Mouse (Mus musculus) hindbrain, embryonic 11.5 days (tissue): ENCODE measurements around the gene Ccdc33. TPM values are rescaled to one million over a fixed set of nuclear protein-coding genes. Genes with fewer than 3 reads are reported as not detected.

Source experiments
- ATAC-seq: fragments of 200-750 bp; cut with Nextera tagmentation; 2 replicates; pipeline ENCODE4 v1.8.0; 2017; ENCODE audit warnings: mild to moderate bottlenecking, moderate TSS enrichment, moderate library complexity; ENCODE audit not compliant: low FRiP score
- DNase-seq: peaks from one replicate; pipeline ENCODE4 v3.0.0-alpha.2; 2015; ENCODE audit warnings: low spot score
- H3K27ac ChIP-seq: fragments of 300-500 bp; sonication (generic); 2 replicates; pipeline ENCODE4 v1.5.1; 2014; ENCODE audit warnings: mild to moderate bottlenecking, low read depth, low read length
- H3K27me3 ChIP-seq: fragments of 300-500 bp; sonication (generic); 2 replicates; pipeline ENCODE4 v1.6.1; 2014; ENCODE audit warnings: mild to moderate bottlenecking, low read length, moderate library complexity, mixed read lengths; ENCODE audit not compliant: control insufficient read depth, insufficient read depth
- H3K36me3 ChIP-seq: fragments of 300-500 bp; sonication (generic); 2 replicates; pipeline ENCODE4 v1.6.1; 2014; ENCODE audit warnings: mild to moderate bottlenecking, low read length, moderate library complexity, mixed read lengths; ENCODE audit not compliant: control insufficient read depth, insufficient read depth
- H3K4me1 ChIP-seq: fragments of 300-500 bp; sonication (generic); replicated peaks from 2 replicates; pipeline ENCODE4 v1.6.1; 2014; ENCODE audit warnings: low read length, mixed read lengths; ENCODE audit not compliant: control insufficient read depth, insufficient read depth
- H3K4me2 ChIP-seq: fragments of 300-500 bp; sonication (generic); replicated peaks from 2 replicates; pipeline ENCODE4 v1.6.1; 2014; ENCODE audit warnings: mild to moderate bottlenecking, low read depth, low read length
- H3K4me3 ChIP-seq: fragments of 300-500 bp; sonication (generic); 2 replicates; pipeline ENCODE4 v1.5.1; 2014; ENCODE audit warnings: low read depth, low read length
- H3K9ac ChIP-seq: fragments of 300-500 bp; sonication (generic); 2 replicates; pipeline ENCODE4 v1.6.1; 2014; ENCODE audit warnings: low read depth, low read length
- H3K9me3 ChIP-seq: fragments of 300-500 bp; sonication (generic); 2 replicates; pipeline ENCODE4 v1.6.1; 2016; ENCODE audit warnings: low read length; ENCODE audit not compliant: control insufficient read depth
- WGBS: fragments of 180-500 bp; shearing (Covaris S2); extraction: QIAGEN DNeasy Blood & Tissue Kit; methylation state at CpG from one replicate; pipeline ENCODE4 v1.1.7; 2014; 5-methylcytosine and 5-hydroxymethylcytosine counted together
- polyA plus RNA-seq: library from polyadenylated mRNA; unstranded; fragments of >200 nt; fragmentation: Nextera tagmentation; extraction: Ambion mirVana; gene quantifications from 2 replicates; pipeline ENCODE4 v1.2.1, GENCODE M21; 2014

Gene Ccdc33
- 0.31 and 0.99 TPM in 2 replicates for polyA plus RNA-seq

DNA sequence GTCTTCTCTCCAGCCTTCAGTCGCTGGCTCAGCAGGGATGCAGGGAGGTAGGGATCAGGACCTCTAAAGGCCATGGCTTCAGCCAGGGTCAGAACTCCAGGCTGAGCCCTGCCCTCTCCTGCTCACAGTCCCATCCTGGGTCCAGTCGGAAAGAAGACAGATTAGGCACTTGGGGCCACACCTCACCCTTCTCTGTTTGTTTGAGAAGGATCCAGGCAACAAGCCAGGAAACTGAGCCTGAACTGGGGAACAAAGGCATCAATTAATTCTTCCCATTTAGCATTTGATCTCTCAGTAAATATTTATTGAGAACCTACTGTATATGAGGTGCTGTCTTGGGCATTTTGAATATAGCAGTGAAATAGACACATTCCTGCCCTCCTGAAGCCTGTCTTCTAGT is at the start of gene Ccdc33:
TSS of gene Ccdc33 (minus strand) at position 153 of the 400 bp plus-strand sequence.
- peaks cover 13% of the 10 kb centered on the region for H3K27me3 ChIP-seq
- WGBS: 31% methylated on average over 2 of the region's 2 CpGs
- no peak for DNase-seq
- no peak for ATAC-seq
- no peak within 1 kb of the TSS for H3K9ac ChIP-seq
- H3K4me3 ChIP-seq: no peak within 1 kb of the TSS
- H3K4me2 ChIP-seq: no peak within 1 kb of the TSS
- no peaks in the 10 kb centered on the region for H3K9me3 ChIP-seq
- no peaks in the 10 kb centered on the region for H3K36me3 ChIP-seq
- no peak within 1 kb of the TSS for H3K27ac ChIP-seq
- peaks cover 21% of the 10 kb centered on the region for H3K4me1 ChIP-seq

- no peak for ATAC-seq
- WGBS: 79% methylated on average over 1 of the region's 1 CpGs
- no peaks in the 10 kb centered on the region for H3K27me3 ChIP-seq
- no peak overlapping the region for H3K4me3 ChIP-seq
- H3K36me3 ChIP-seq: no peaks in the 10 kb centered on the region
- no peak overlapping the region for H3K27ac ChIP-seq
- no peak for DNase-seq
- no peaks in the 10 kb centered on the region for H3K4me1 ChIP-seq
- no peak overlapping the region for H3K9ac ChIP-seq
- no peak overlapping the region for H3K4me2 ChIP-seq
- no peaks in the 10 kb centered on the region for H3K9me3 ChIP-seq
Measured at GRCm38 (mm10) chr9:58165779-58166178, 47.2 kb upstream of the Ccdc33 start.

- no peaks in the 10 kb centered on the region for H3K27me3 ChIP-seq
- no peaks in the 10 kb centered on the region for H3K9me3 ChIP-seq
- no peak overlapping the region for H3K9ac ChIP-seq
- DNase-seq (no peak), ATAC-seq (no peak)
- 80% methylated on average over 5 of the region's 5 CpGs for WGBS
- no peak overlapping the region for H3K4me2 ChIP-seq
- no peak overlapping the region for H3K4me3 ChIP-seq
- no peaks in the 10 kb centered on the region for H3K36me3 ChIP-seq
- H3K4me1 ChIP-seq: no peaks in the 10 kb centered on the region
- H3K27ac ChIP-seq: no peak overlapping the region
Measured at GRCm38 (mm10) chr9:58163146-58163545, 44.5 kb upstream of the Ccdc33 start.

GRCm38 (mm10) chr9:58162173-58162572 is 43.5 kb upstream of the Ccdc33 start:
- H3K36me3 ChIP-seq: no peaks in the 10 kb centered on the region
- DNase-seq (no peak), ATAC-seq (no peak)
- no peaks in the 10 kb centered on the region for H3K27me3 ChIP-seq
- H3K27ac ChIP-seq: no peak overlapping the region
- H3K4me1 ChIP-seq: no peaks in the 10 kb centered on the region
- H3K9me3 ChIP-seq: no peaks in the 10 kb centered on the region
- no peak overlapping the region for H3K4me3 ChIP-seq
- H3K4me2 ChIP-seq: no peak overlapping the region
- no peak overlapping the region for H3K9ac ChIP-seq
- 83% methylated on average over 3 of the region's 3 CpGs for WGBS

DNA sequence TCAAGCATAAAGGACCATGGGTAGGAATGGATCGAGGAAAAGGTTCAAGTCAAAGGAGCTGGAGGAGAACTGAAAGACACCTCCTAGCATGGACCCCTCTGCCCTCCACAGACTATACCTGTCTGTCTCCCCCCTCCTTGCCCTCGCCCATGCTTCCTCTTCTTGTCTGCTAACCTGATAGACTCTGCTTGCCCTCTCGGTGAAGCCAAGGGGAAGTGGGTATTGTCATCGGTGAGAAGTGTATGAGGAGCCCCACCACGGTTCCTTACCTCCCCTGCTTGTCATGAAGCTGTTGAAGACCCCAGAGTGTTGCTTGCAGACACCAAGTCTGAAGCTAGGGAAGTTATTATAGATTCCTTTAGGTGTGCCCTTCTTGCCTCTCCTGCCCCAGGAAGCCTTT is 41.7 kb upstream of the Ccdc33 start:
- Histone ChIP-seq H3K36me3 (no peaks in the 10 kb centered on the region), H3K4me1 (no peaks in the 10 kb centered on the region), H3K27me3 (no peaks in the 10 kb centered on the region), H3K4me2 (no peak overlapping the region), H3K4me3 (no peak overlapping the region), H3K9me3 (no peaks in the 10 kb centered on the region), H3K27ac (no peak overlapping the region), H3K9ac (no peak overlapping the region)
- ATAC-seq: no peak
- WGBS: 75% methylated on average over 5 of the region's 5 CpGs
- DNase-seq: no peak

GRCm38 (mm10) chr9:58159855-58160254 is 41.2 kb upstream of the Ccdc33 start:
- Histone ChIP-seq H3K9me3 (no peaks in the 10 kb centered on the region), H3K27ac (no peak overlapping the region), H3K4me2 (no peak overlapping the region), H3K4me1 (no peaks in the 10 kb centered on the region), H3K27me3 (no peaks in the 10 kb centered on the region), H3K9ac (no peak overlapping the region), H3K4me3 (no peak overlapping the region), H3K36me3 (no peaks in the 10 kb centered on the region)
- 77% methylated on average over 4 of the region's 4 CpGs for WGBS
- ATAC-seq (no peak), DNase-seq (no peak)

DNA sequence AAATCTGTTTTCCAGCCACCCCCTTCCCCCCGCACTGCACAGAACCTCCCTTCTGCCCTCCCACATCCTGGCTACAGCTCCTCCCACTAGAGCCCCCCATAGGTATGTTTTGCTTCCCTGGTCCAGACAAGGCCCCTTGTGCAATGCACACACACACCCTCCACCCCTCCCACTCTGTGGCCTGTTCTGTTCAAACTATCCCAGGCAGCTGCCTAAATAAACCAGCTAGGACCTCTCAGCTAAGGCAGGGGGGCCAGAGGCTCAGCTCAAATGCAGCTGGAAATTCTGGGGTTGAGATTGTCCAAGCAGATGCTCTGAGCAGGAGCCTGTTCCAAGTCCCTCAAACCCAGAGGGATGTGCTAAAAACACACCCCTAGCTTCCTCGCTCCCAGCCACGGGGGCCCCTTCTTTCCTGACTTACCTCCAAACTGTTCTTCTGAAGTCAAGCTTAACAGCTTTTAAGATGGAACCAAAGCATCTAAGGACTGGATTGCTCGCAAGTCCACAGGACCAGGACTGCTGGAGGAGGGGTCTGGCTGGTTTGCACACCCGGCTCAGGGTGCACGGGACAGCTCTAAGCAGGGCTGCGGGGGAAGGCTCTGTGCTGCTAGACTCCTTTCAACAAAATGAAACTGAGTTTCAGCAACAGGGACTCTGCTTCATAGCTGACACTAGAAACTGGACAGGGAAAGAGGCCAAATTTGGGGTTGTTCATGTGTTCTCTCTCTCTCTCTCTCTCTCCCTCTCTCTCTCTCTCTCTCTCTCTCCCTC is 40.1 kb upstream of the Ccdc33 start:
- Histone ChIP-seq H3K9ac (no peak overlapping the region), H3K36me3 (no peaks in the 10 kb centered on the region), H3K4me2 (no peak overlapping the region), H3K4me3 (no peak overlapping the region), H3K27ac (peak overlapping the region; percentile 30; the same call in 1 of the 2 replicates), H3K27me3 (no peaks in the 10 kb centered on the region), H3K9me3 (no peaks in the 10 kb centered on the region), H3K4me1 (no peaks in the 10 kb centered on the region)
- ATAC-seq: no peak
- DNase-seq: peak; percentile 31
- 40% methylated on average over 7 of the region's 7 CpGs for WGBS

DNA sequence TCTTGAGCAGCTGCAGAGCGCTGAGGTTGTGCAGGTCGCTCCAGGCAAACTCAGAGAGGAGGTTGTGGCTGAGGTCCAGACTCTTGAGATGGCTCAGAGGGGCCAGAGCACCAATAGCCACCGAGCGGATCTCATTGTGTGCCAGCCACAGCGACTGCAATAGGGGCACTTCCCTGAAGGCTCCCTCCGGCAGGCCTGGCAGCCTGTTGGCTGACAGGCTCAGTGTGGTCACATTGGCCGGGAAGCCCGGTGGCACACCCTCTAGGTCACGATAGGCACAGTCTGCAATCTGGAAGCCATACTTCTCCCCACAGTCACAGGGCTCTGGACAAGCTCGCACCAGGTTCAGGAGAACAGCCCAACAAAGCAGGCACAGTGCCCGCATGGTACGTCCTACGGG is 39.2 kb upstream of the Ccdc33 start:
- H3K4me3 ChIP-seq: no peak overlapping the region
- no peak overlapping the region for H3K27ac ChIP-seq
- H3K27me3 ChIP-seq: no peaks in the 10 kb centered on the region
- no peaks in the 10 kb centered on the region for H3K36me3 ChIP-seq
- DNase-seq: no peak
- no peak for ATAC-seq
- H3K4me1 ChIP-seq: no peaks in the 10 kb centered on the region
- H3K9ac ChIP-seq: no peak overlapping the region
- H3K9me3 ChIP-seq: no peaks in the 10 kb centered on the region
- WGBS: 78% methylated on average over 13 of the region's 13 CpGs
- H3K4me2 ChIP-seq: peak overlapping the region; percentile 22; the same call in 1 of the 2 replicates
